Mouse (Mus musculus) adipose tissue, adult 10 weeks (tissue): Measurements from ENCODE around the gene Cox11. TPM values are rescaled to one million over a fixed set of nuclear protein-coding genes. Genes with fewer than 3 reads are reported as not detected.

Experiments used
- polyA plus RNA-seq: library from polyadenylated mRNA; stranded (reverse); fragments of 350-450 nt; fragmentation: Illumina TruSeq; extraction: RNeasy Lipid Tissue Mini Kit (QIAGEN cat#74804); gene quantifications from one replicate; pipeline ENCODE4 v1.2.3, GENCODE M21; 2014; ENCODE audit warnings: low read depth, low replicate concordance

The Cox11 gene
- polyA plus RNA-seq: 10.4 TPM

GRCm38 (mm10) chr11:90637440-90638311 is at the start of gene Cox11, which contains the start of gene Stxbp4:
Gene Cox11, plus strand, starts transcription at chr11:90638173.
Gene Stxbp4, minus strand, starts transcription at chr11:90638084.

GRCm38 (mm10) chr11:90687460-90688416 is 49.8 kb downstream of the Cox11 start, which contains the start of gene Tom1l1:
Gene Tom1l1, minus strand, starts transcription at chr11:90688366.

Other genes starting within 250 kb of the Cox11 start
- 14.0 TPM for gene Hlf, start 247.3 kb upstream of the Cox11 start, polyA plus RNA-seq
- gene Stxbp4, start 89 bp upstream of the Cox11 start, polyA plus RNA-seq: 4.1 TPM
- 19.9 TPM for gene Tom1l1, start 50.2 kb downstream of the Cox11 start, polyA plus RNA-seq